Mouse (Mus musculus): ENCODE results near the gene Hist1h2ag.

GRCm38 (mm10) chr13:21996840-21997185, 45.9 kb downstream of the Hist1h2ag start:
- TF ChIP-seq CTCF (IDR thresholded peaks at IDR 0.05; ENCODE audit: insufficient read depth, low read length): no peak
- TF ChIP-seq POLR2A (IDR thresholded peaks at IDR 0.05; ENCODE audit: borderline replicate concordance, extremely low read depth, low read depth, low read length): no peak

All from lung, adult 2 months (tissue).